Mouse (Mus musculus) heart, adult 2 months (tissue): ENCODE measurements around the gene Chrna5.

Experiments used
- CTCF ChIP-seq: fragments of 200-600 bp; IDR thresholded peaks from 2 replicates; pipeline ENCODE4 v1.8.1; 2022; ENCODE audit warnings: antibody characterized with exemption, mild to moderate bottlenecking, moderate library complexity
- POLR2A ChIP-seq: fragments of 200-500 bp; IDR thresholded peaks from 2 replicates; pipeline ENCODE4 v1.6.1; 2011; ENCODE audit warnings: mild to moderate bottlenecking, low read depth, low read length, control low read depth; ENCODE audit not compliant: insufficient read depth

- TF ChIP-seq POLR2A (no peak), CTCF (no peak)
Measured at GRCm38 (mm10) chr9:54949465-54949864, 31.2 kb upstream of the Chrna5 start.
